Mouse (Mus musculus) bone marrow, adult 2 months (tissue): Measurements from ENCODE around the gene Vps26c.

ENCODE experiments used
- CTCF ChIP-seq: fragments of 200-500 bp; IDR thresholded peaks from 2 replicates; pipeline ENCODE4 v1.5.1; 2011; ENCODE audit warnings: low read length, control low read depth; ENCODE audit not compliant: control insufficient read depth, insufficient read depth
- POLR2A ChIP-seq: fragments of 200-500 bp; IDR thresholded peaks from 2 replicates; pipeline ENCODE4 v1.6.1; 2011; ENCODE audit warnings: low read depth, mild to moderate bottlenecking, control low read depth, low read length, borderline replicate concordance; ENCODE audit not compliant: control insufficient read depth

DNA sequence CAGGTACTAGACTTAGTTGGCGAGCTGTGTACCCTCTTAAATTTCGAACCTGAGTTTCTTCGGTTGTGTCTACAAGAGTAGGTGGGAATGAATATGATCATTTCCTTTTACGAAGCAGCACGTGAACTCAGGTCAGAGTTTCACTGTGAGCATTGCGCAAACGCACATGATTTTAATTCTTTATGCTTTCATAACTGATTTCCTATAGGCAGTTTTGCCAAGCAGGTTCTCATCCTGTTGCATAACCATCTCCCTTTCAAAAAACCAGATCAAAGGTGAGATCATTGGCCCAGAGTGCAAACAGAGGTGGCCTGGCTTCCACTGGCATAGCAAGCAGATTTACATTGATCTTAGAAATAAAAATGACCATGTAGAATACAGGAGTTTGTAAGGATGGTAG lies 77.0 kb downstream of the Vps26c start:
- TF ChIP-seq CTCF (no peak), POLR2A (no peak)
